Mouse (Mus musculus): ENCODE data around the gene Iscu. TPM values are rescaled to one million over a fixed set of nuclear protein-coding genes. Genes with fewer than 3 reads are reported as not detected.
A peak's percentile ranks its signal among the peaks of the same experiment; 100 is the strongest.
"Not testable (repeated sequence)": the region's sequence is repeated elsewhere in the genome, so short reads cannot be mapped to it uniquely, and the experiment has no call there.

Iscu gene
- polyA plus RNA-seq, 1 experiment from 2014 or later = 117 TPM

- no peak for ATAC-seq (ENCODE audit: low FRiP score, low read depth)
These were observed 6.7 kb upstream of the Iscu start for GRCm38 (mm10) chr5:113765641-113766526.

GRCm38 (mm10) chr5:113768806-113769205 is 3.7 kb upstream of the Iscu start:
- H3K36me3 ChIP-seq = peaks cover 41% of the 10 kb centered on the region
- H3K9ac ChIP-seq (replicated peaks) = no peak overlapping the region
- ATAC-seq (ENCODE audit: low FRiP score, low read depth) = no peak
- no peak overlapping the region for H3K4me3 ChIP-seq
- no peak overlapping the region for H3K27ac ChIP-seq (replicated peaks)
- H3K4me1 ChIP-seq = peaks cover 28% of the 10 kb centered on the region
- no peaks in the 10 kb centered on the region for H3K9me3 ChIP-seq
- H3K4me2 ChIP-seq (replicated peaks) = no peak overlapping the region
- WGBS = 97% methylated on average over 8 of the region's 8 CpGs
- H3K27me3 ChIP-seq = no peaks in the 10 kb centered on the region

More at GRCm38 (mm10) chr5:113765641-113766526, 6.7 kb upstream of the Iscu start:
- no peak overlapping the region for H3K27ac ChIP-seq (replicated peaks)
- no peak overlapping the region for H3K9ac ChIP-seq (replicated peaks)
- peaks cover 70% of the 10 kb centered on the region for H3K36me3 ChIP-seq
- no peaks in the 10 kb centered on the region for H3K9me3 ChIP-seq
- H3K4me3 ChIP-seq = no peak overlapping the region
- WGBS = 94% methylated on average over 13 of the region's 13 CpGs
- H3K27me3 ChIP-seq = no peaks in the 10 kb centered on the region
- H3K4me2 ChIP-seq (replicated peaks) = no peak overlapping the region
- peaks cover 19% of the 10 kb centered on the region for H3K4me1 ChIP-seq

GRCm38 (mm10) chr5:113771213-113772162 is 1.1 kb upstream of the Iscu start:
- peaks cover 47% of the 10 kb centered on the region for H3K36me3 ChIP-seq

GRCm38 (mm10) chr5:113772905-113773519 is 464 bp downstream of the Iscu start:
- WGBS = 2% methylated on average over 33 of the region's 38 CpGs
- H3K4me3 ChIP-seq = peak overlapping the region; percentile 100

More at GRCm38 (mm10) chr5:113771213-113772162, 1.1 kb upstream of the Iscu start:
- H3K4me2 ChIP-seq (replicated peaks) = peak overlapping the region; percentile 96
- H3K4me1 ChIP-seq = peaks cover 31% of the 10 kb centered on the region
- H3K27me3 ChIP-seq = no peaks in the 10 kb centered on the region
- ATAC-seq (ENCODE audit: low FRiP score, low read depth) = peak; percentile 75
- H3K9me3 ChIP-seq = no peaks in the 10 kb centered on the region
- H3K4me3 ChIP-seq = peak overlapping the region; percentile 100
- peak overlapping the region; percentile 92 for H3K9ac ChIP-seq (replicated peaks)
- WGBS = under 1% methylated on average over 80 of the region's 97 CpGs
- peak overlapping the region; percentile 99 for H3K27ac ChIP-seq (replicated peaks)

GRCm38 (mm10) chr5:113773664-113774063 is 1.1 kb downstream of the Iscu start:
- ATAC-seq (ENCODE audit: low FRiP score, low read depth) = no peak
- H3K4me2 ChIP-seq (replicated peaks) = peak overlapping the region; percentile 96
- no peaks in the 10 kb centered on the region for H3K9me3 ChIP-seq
- peak overlapping the region; percentile 100 for H3K4me3 ChIP-seq
- H3K9ac ChIP-seq (replicated peaks) = peak overlapping the region; percentile 76
- H3K27me3 ChIP-seq = no peaks in the 10 kb centered on the region
- WGBS = 1% methylated on average over 7 of the region's 7 CpGs
- no peak overlapping the region for H3K27ac ChIP-seq (replicated peaks)
- H3K4me1 ChIP-seq = peaks cover 26% of the 10 kb centered on the region
- peaks cover 45% of the 10 kb centered on the region for H3K36me3 ChIP-seq

More at GRCm38 (mm10) chr5:113772905-113773519, 464 bp downstream of the Iscu start:
- ATAC-seq (ENCODE audit: low FRiP score, low read depth) = peak; percentile 67
- Histone ChIP-seq H3K4me2 (replicated peaks) (peak overlapping the region; percentile 96), H3K27me3 (no peaks in the 10 kb centered on the region), H3K9ac (replicated peaks) (peak overlapping the region; percentile 76), H3K4me1 (peaks cover 31% of the 10 kb centered on the region), H3K9me3 (no peaks in the 10 kb centered on the region), H3K27ac (replicated peaks) (peak overlapping the region; percentile 99), H3K36me3 (peaks cover 47% of the 10 kb centered on the region)

- 93% methylated on average over 10 of the region's 10 CpGs for WGBS
- Histone ChIP-seq H3K9ac (replicated peaks) (no peak overlapping the region), H3K4me2 (replicated peaks) (no peak overlapping the region), H3K27ac (replicated peaks) (no peak overlapping the region), H3K4me1 (peaks cover 14% of the 10 kb centered on the region), H3K36me3 (peaks cover 43% of the 10 kb centered on the region), H3K27me3 (no peaks in the 10 kb centered on the region), H3K4me3 (no peak overlapping the region), H3K9me3 (no peaks in the 10 kb centered on the region)
- ATAC-seq (ENCODE audit: low FRiP score, low read depth) = no peak
These were observed 3.0 kb downstream of the Iscu start for GRCm38 (mm10) chr5:113775585-113775984.

- Histone ChIP-seq H3K9ac (replicated peaks) (no peak overlapping the region), H3K27ac (replicated peaks) (no peak overlapping the region), H3K4me3 (no peak overlapping the region), H3K36me3 (peaks cover 43% of the 10 kb centered on the region), H3K27me3 (no peaks in the 10 kb centered on the region), H3K4me1 (peaks cover 11% of the 10 kb centered on the region), H3K4me2 (replicated peaks) (no peak overlapping the region), H3K9me3 (no peaks in the 10 kb centered on the region)
- ATAC-seq (ENCODE audit: low FRiP score, low read depth) = no peak
- 95% methylated on average over 15 of the region's 15 CpGs for WGBS
These were observed 3.8 kb downstream of the Iscu start for GRCm38 (mm10) chr5:113776128-113776895.

GRCm38 (mm10) chr5:113776896-113777226 is 4.3 kb downstream of the Iscu start:
- WGBS = 83% methylated on average over 8 of the region's 8 CpGs
- Histone ChIP-seq H3K4me1 (peaks cover 11% of the 10 kb centered on the region), H3K9ac (replicated peaks) (no peak overlapping the region), H3K4me2 (replicated peaks) (no peak overlapping the region), H3K9me3 (no peaks in the 10 kb centered on the region), H3K27me3 (no peaks in the 10 kb centered on the region), H3K27ac (replicated peaks) (no peak overlapping the region), H3K36me3 (peaks cover 43% of the 10 kb centered on the region), H3K4me3 (no peak overlapping the region)
- ATAC-seq (ENCODE audit: low FRiP score, low read depth) = no peak

GRCm38 (mm10) chr5:113777728-113778127 is 5.2 kb downstream of the Iscu start:
- not testable (repeated sequence) for H3K4me3 ChIP-seq; H3K27me3 ChIP-seq; H3K9me3 ChIP-seq; H3K4me2 ChIP-seq (replicated peaks); H3K9ac ChIP-seq (replicated peaks); ATAC-seq (ENCODE audit: low FRiP score, low read depth); H3K27ac ChIP-seq (replicated peaks)
- Histone ChIP-seq H3K36me3 (peaks cover 43% of the 10 kb centered on the region), H3K4me1 (peaks cover 11% of the 10 kb centered on the region)
- WGBS = 92% methylated on average over 8 of the region's 8 CpGs

GRCm38 (mm10) chr5:113779569-113779968 is 7.0 kb downstream of the Iscu start:
- peaks cover 23% of the 10 kb centered on the region for H3K27me3 ChIP-seq
- H3K27ac ChIP-seq (replicated peaks) = no peak overlapping the region
- H3K4me1 ChIP-seq = no peaks in the 10 kb centered on the region
- H3K9me3 ChIP-seq = no peaks in the 10 kb centered on the region
- no peak overlapping the region for H3K4me2 ChIP-seq (replicated peaks)
- peaks cover 39% of the 10 kb centered on the region for H3K36me3 ChIP-seq
- no peak for ATAC-seq (ENCODE audit: low FRiP score, low read depth)
- H3K9ac ChIP-seq (replicated peaks) = no peak overlapping the region
- no peak overlapping the region for H3K4me3 ChIP-seq
- 86% methylated on average over 5 of the region's 5 CpGs for WGBS

All from midbrain, embryonic 12.5 days (tissue).